Mouse (Mus musculus) midbrain, embryonic 16.5 days (tissue): Measurements from ENCODE around the gene Oxsr1. TPM values are rescaled to one million over a fixed set of nuclear protein-coding genes. Genes with fewer than 3 reads are reported as not detected.

Source experiments
- ATAC-seq: fragments of 200-750 bp; cut with Nextera tagmentation; 2 replicates; pipeline ENCODE4 v1.8.0; 2017; ENCODE audit warnings: moderate TSS enrichment
- H3K27ac ChIP-seq: fragments of 300-500 bp; sonication (generic); 2 replicates; pipeline ENCODE4 v1.5.1; 2014; ENCODE audit warnings: mild to moderate bottlenecking, low read length, mixed read lengths
- H3K27me3 ChIP-seq: fragments of 300-500 bp; sonication (generic); 2 replicates; pipeline ENCODE4 v1.6.1; 2014; ENCODE audit warnings: low read depth, low read length, mixed read lengths; ENCODE audit not compliant: control insufficient read depth, insufficient read depth
- H3K36me3 ChIP-seq: fragments of 300-500 bp; sonication (generic); 2 replicates; pipeline ENCODE4 v1.6.1; 2014; ENCODE audit warnings: mild to moderate bottlenecking, low read length, moderate library complexity, mixed read lengths; ENCODE audit not compliant: control insufficient read depth, insufficient read depth
- H3K4me1 ChIP-seq: fragments of 300-500 bp; sonication (generic); 2 replicates; pipeline ENCODE4 v1.6.1; 2014; ENCODE audit warnings: mild to moderate bottlenecking, low read length, mixed read lengths; ENCODE audit not compliant: control insufficient read depth, insufficient read depth
- H3K4me2 ChIP-seq: fragments of 300-500 bp; sonication (generic); 2 replicates; pipeline ENCODE4 v1.6.1; 2014; ENCODE audit warnings: mild to moderate bottlenecking, low read length, mixed read lengths
- H3K4me3 ChIP-seq: fragments of 300-500 bp; sonication (generic); 2 replicates; pipeline ENCODE4 v1.5.1; 2014; ENCODE audit warnings: low read depth, mild to moderate bottlenecking, low read length, moderate library complexity, mixed read lengths
- H3K9ac ChIP-seq: fragments of 300-500 bp; sonication (generic); 2 replicates; pipeline ENCODE4 v1.6.1; 2014; ENCODE audit warnings: low read depth, low read length, mixed read lengths
- H3K9me3 ChIP-seq: fragments of 300-500 bp; sonication (generic); replicated peaks from 2 replicates; pipeline ENCODE4 v1.6.1; 2014; ENCODE audit warnings: mild to moderate bottlenecking, low read length, mixed read lengths; ENCODE audit not compliant: control insufficient read depth, poor library complexity, severe bottlenecking
- WGBS: fragments of 180-500 bp; shearing (Covaris S2); extraction: QIAGEN DNeasy Blood & Tissue Kit; methylation state at CpG from one replicate; pipeline ENCODE4 v1.1.7; 2014; 5-methylcytosine and 5-hydroxymethylcytosine counted together
- polyA plus RNA-seq: library from polyadenylated mRNA; unstranded; fragments of >200 nt; fragmentation: Nextera tagmentation; extraction: Ambion mirVana; gene quantifications from 2 replicates; pipeline ENCODE4 v1.2.1, GENCODE M21; 2015

The Oxsr1 gene
- polyA plus RNA-seq, 1 experiment from 2014 or later, result 13.0 TPM

- WGBS, result 90% methylated on average over 10 of the region's 10 CpGs
- Histone ChIP-seq H3K36me3 (no peaks in the 10 kb centered on the region), H3K4me1 (no peaks in the 10 kb centered on the region), H3K27me3 (no peaks in the 10 kb centered on the region), H3K9ac (no peak overlapping the region), H3K4me3 (no peak overlapping the region), H3K27ac (no peak overlapping the region), H3K9me3 (no peaks in the 10 kb centered on the region), H3K4me2 (no peak overlapping the region)
- no peak for ATAC-seq
Measured at GRCm38 (mm10) chr9:119313096-119313495, 9.1 kb downstream of the Oxsr1 start.

GRCm38 (mm10) chr9:119309067-119309466 is 13.2 kb downstream of the Oxsr1 start:
- Histone ChIP-seq H3K9ac (no peak overlapping the region), H3K27ac (no peak overlapping the region), H3K27me3 (no peaks in the 10 kb centered on the region), H3K4me2 (no peak overlapping the region), H3K9me3 (no peaks in the 10 kb centered on the region), H3K36me3 (no peaks in the 10 kb centered on the region), H3K4me3 (no peak overlapping the region), H3K4me1 (no peaks in the 10 kb centered on the region)
- 85% methylated on average over 1 of the region's 1 CpGs for WGBS
- ATAC-seq, result no peak

GRCm38 (mm10) chr9:119305863-119306262 is 16.4 kb downstream of the Oxsr1 start:
- Histone ChIP-seq H3K9ac (no peak overlapping the region), H3K4me1 (no peaks in the 10 kb centered on the region), H3K27ac (no peak overlapping the region), H3K9me3 (no peaks in the 10 kb centered on the region), H3K27me3 (no peaks in the 10 kb centered on the region), H3K4me3 (no peak overlapping the region), H3K4me2 (no peak overlapping the region), H3K36me3 (peaks cover 11% of the 10 kb centered on the region)
- ATAC-seq, result no peak
- 93% methylated on average over 7 of the region's 7 CpGs for WGBS

- Histone ChIP-seq H3K4me1 (no peaks in the 10 kb centered on the region), H3K27me3 (no peaks in the 10 kb centered on the region), H3K9ac (no peak overlapping the region), H3K9me3 (no peaks in the 10 kb centered on the region), H3K36me3 (peaks cover 11% of the 10 kb centered on the region), H3K27ac (no peak overlapping the region), H3K4me3 (no peak overlapping the region), H3K4me2 (no peak overlapping the region)
- no peak for ATAC-seq
- WGBS, result 97% methylated on average over 3 of the region's 3 CpGs
Measured at GRCm38 (mm10) chr9:119298563-119298962, 23.7 kb downstream of the Oxsr1 start.

- H3K4me1 ChIP-seq, result no peaks in the 10 kb centered on the region
- no peak for ATAC-seq
- no peak overlapping the region for H3K4me2 ChIP-seq
- WGBS, result 89% methylated on average over 6 of the region's 6 CpGs
- H3K27ac ChIP-seq, result no peak overlapping the region
- H3K9ac ChIP-seq, result no peak overlapping the region
- H3K9me3 ChIP-seq, result no peaks in the 10 kb centered on the region
- H3K4me3 ChIP-seq, result no peak overlapping the region
- H3K36me3 ChIP-seq, result peaks cover 11% of the 10 kb centered on the region
- no peaks in the 10 kb centered on the region for H3K27me3 ChIP-seq
Measured at GRCm38 (mm10) chr9:119297696-119298095, 24.5 kb downstream of the Oxsr1 start.

- Histone ChIP-seq H3K27ac (no peak overlapping the region), H3K36me3 (no peaks in the 10 kb centered on the region; the same call in 1 of the 2 replicates), H3K4me2 (no peak overlapping the region), H3K4me1 (no peaks in the 10 kb centered on the region), H3K27me3 (no peaks in the 10 kb centered on the region), H3K9ac (no peak overlapping the region), H3K4me3 (no peak overlapping the region), H3K9me3 (no peaks in the 10 kb centered on the region)
- no peak for ATAC-seq
- 59% methylated on average over 3 of the region's 3 CpGs for WGBS
Measured at GRCm38 (mm10) chr9:119290791-119291190, 31.4 kb downstream of the Oxsr1 start.

GRCm38 (mm10) chr9:119280894-119281682 is 41.1 kb downstream of the Oxsr1 start:
- Histone ChIP-seq H3K4me2 (no peak overlapping the region), H3K36me3 (peaks cover 6% of the 10 kb centered on the region), H3K9me3 (no peaks in the 10 kb centered on the region), H3K4me1 (no peaks in the 10 kb centered on the region), H3K4me3 (no peak overlapping the region), H3K27me3 (no peaks in the 10 kb centered on the region), H3K9ac (no peak overlapping the region), H3K27ac (no peak overlapping the region)
- ATAC-seq, result no peak
- 91% methylated on average over 5 of the region's 5 CpGs for WGBS

- Histone ChIP-seq H3K27ac (no peak overlapping the region), H3K27me3 (no peaks in the 10 kb centered on the region), H3K36me3 (peaks cover 4% of the 10 kb centered on the region), H3K9me3 (no peaks in the 10 kb centered on the region), H3K4me1 (no peaks in the 10 kb centered on the region), H3K4me2 (no peak overlapping the region), H3K4me3 (no peak overlapping the region), H3K9ac (no peak overlapping the region)
- 94% methylated on average over 5 of the region's 5 CpGs for WGBS
- ATAC-seq, result no peak
Measured at GRCm38 (mm10) chr9:119278031-119278430, 44.2 kb downstream of the Oxsr1 start.

DNA sequence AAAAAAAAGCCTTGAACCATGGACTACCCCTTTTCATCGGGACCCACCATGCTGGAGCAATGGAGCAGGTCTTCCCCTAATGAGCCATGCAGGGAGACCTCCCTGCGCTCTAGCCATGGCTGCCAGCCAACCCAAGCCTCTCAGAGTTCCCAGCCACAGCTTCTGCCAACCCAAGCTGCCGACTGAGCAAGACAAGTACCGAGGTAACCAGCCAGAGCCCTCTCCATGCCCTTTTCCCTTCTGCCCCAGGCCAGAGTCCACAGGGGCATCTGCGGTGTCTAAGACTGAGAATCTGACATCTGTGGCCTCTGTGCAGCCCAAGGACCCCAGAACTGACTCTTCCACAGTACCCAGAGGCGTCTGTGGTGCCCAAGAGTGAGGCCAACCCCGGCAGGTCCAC is 45.9 kb downstream of the Oxsr1 start:
- Histone ChIP-seq H3K4me3 (no peak overlapping the region), H3K27me3 (no peaks in the 10 kb centered on the region), H3K36me3 (peaks cover 2% of the 10 kb centered on the region; the same call in 1 of the 2 replicates), H3K9me3 (no peaks in the 10 kb centered on the region), H3K4me1 (no peaks in the 10 kb centered on the region), H3K27ac (no peak overlapping the region), H3K9ac (no peak overlapping the region), H3K4me2 (no peak overlapping the region)
- 70% methylated on average over 7 of the region's 7 CpGs for WGBS
- no peak for ATAC-seq
